Mouse (Mus musculus): ENCODE data around the gene Ajuba.

DNA sequence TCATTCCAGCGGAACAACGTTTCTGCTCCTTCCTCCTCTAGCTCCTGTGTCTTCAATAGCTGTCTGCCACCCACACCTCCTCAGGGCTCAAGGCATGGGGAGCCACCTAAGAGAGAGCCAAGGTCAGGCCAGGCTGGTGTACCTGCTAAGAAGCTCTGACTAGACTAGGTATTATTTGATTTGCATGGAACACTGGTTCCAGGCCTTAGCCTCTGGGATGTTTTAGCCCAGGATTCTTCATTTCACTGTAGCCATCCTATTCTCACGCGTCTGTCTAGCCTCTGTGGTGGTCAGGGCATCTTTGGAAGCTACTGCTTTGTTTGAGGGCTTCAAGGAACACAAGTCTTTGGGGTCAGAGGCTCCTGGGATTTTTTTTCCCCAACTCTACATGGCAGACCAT lies 5.2 kb downstream of the Ajuba start:
- TF ChIP-seq CTCF (IDR thresholded peaks at IDR 0.05; ENCODE audit: low read depth, low read length) = no peak
- no peak for TF ChIP-seq GATA1 (IDR thresholded peaks at IDR 0.05; ENCODE audit: borderline replicate concordance, low read length)
- no peak for TF ChIP-seq GATA2 (IDR thresholded peaks at IDR 0.05; ENCODE audit: borderline replicate concordance, low read depth, low read length)
- no peak for TF ChIP-seq TAL1 (conservative IDR thresholded peaks at IDR 0.05; ENCODE audit: low read depth, low read length)
